Mouse (Mus musculus) thymus, adult 2 months (tissue): ENCODE measurements around the gene Ankrd24.

Experiments
- CTCF ChIP-seq: fragments of 200-500 bp; IDR thresholded peaks from 2 replicates; pipeline ENCODE4 v1.5.1; 2012; ENCODE audit warnings: mild to moderate bottlenecking, control low read depth, low read length, moderate library complexity, borderline replicate concordance; ENCODE audit not compliant: control insufficient read depth, poor library complexity, insufficient read depth; ENCODE audit errors: extremely low read depth
- POLR2A ChIP-seq: fragments of 200-500 bp; IDR thresholded peaks from 2 replicates; pipeline ENCODE4 v1.6.1; 2012; ENCODE audit warnings: mild to moderate bottlenecking, low read length, control low read depth, moderate library complexity; ENCODE audit not compliant: control insufficient read depth, poor library complexity, insufficient read depth; ENCODE audit errors: extremely low read depth

DNA sequence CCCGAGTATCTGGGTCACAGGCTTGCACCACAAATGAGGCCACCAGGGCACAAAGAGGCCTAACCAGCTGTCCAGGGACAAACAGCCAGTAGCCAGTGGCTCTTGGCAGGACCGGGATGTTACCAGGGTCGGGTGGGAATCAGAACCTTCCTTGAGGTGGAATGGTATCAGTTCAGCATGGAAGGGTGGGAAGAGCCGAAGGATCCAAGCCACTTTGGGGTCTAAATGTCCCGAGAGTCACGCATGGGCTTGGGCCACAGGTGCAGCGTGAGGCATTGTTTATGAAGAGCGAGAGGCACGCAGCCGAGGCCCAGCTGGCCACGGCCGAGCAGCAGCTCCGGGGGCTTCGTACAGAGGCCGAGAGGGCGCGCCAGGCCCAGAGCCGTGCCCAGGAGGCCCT is 16.4 kb downstream of the Ankrd24 start:
- TF ChIP-seq CTCF (no peak), POLR2A (no peak)
